Mouse (Mus musculus) stomach, embryonic 15.5 days (tissue): ENCODE measurements at regions not wholly inside any gene's neighbourhood (a gene's known extent, or its start where the extent isn't known, plus 50 kb on each side); places are given as distances from the start of the nearest gene placed in this dataset.

Experiments
- ATAC-seq: fragments of 200-750 bp; cut with Nextera tagmentation; 2 replicates; pipeline ENCODE4 v1.8.0; 2017; ENCODE audit warnings: low read depth, moderate number of reproducible peaks, moderate TSS enrichment; ENCODE audit not compliant: insufficient read depth, low FRiP score
- H3K27ac ChIP-seq: fragments of 300-500 bp; sonication (generic); 2 replicates; pipeline ENCODE4 v1.5.1; 2015; ENCODE audit warnings: mild to moderate bottlenecking, inconsistent platforms
- H3K27me3 ChIP-seq: fragments of 300-500 bp; sonication (generic); replicated peaks from 2 replicates; pipeline ENCODE4 v1.6.1; 2015; ENCODE audit warnings: inconsistent platforms
- H3K36me3 ChIP-seq: fragments of 300-500 bp; sonication (generic); 2 replicates; pipeline ENCODE4 v1.6.1; 2015; ENCODE audit warnings: inconsistent platforms
- H3K4me1 ChIP-seq: fragments of 300-500 bp; sonication (generic); 2 replicates; pipeline ENCODE4 v1.6.1; 2015; ENCODE audit warnings: inconsistent platforms
- H3K4me2 ChIP-seq: fragments of 300-500 bp; sonication (generic); 2 replicates; pipeline ENCODE4 v1.6.1; 2015; ENCODE audit warnings: mild to moderate bottlenecking, inconsistent platforms
- H3K4me3 ChIP-seq: fragments of 300-500 bp; sonication (generic); replicated peaks from 2 replicates; pipeline ENCODE4 v1.5.1; 2015; ENCODE audit warnings: inconsistent platforms
- H3K9ac ChIP-seq: fragments of 300-500 bp; sonication (generic); 2 replicates; pipeline ENCODE4 v1.6.1; 2015; ENCODE audit warnings: inconsistent platforms
- H3K9me3 ChIP-seq: fragments of 300-500 bp; sonication (generic); 2 replicates; pipeline ENCODE4 v1.6.1; 2016; ENCODE audit warnings: inconsistent platforms
- WGBS: fragments of 180-500 bp; shearing (Covaris S2); methylation state at CpG from one replicate; pipeline ENCODE4 v1.1.7; 2015; 5-methylcytosine and 5-hydroxymethylcytosine counted together

DNA sequence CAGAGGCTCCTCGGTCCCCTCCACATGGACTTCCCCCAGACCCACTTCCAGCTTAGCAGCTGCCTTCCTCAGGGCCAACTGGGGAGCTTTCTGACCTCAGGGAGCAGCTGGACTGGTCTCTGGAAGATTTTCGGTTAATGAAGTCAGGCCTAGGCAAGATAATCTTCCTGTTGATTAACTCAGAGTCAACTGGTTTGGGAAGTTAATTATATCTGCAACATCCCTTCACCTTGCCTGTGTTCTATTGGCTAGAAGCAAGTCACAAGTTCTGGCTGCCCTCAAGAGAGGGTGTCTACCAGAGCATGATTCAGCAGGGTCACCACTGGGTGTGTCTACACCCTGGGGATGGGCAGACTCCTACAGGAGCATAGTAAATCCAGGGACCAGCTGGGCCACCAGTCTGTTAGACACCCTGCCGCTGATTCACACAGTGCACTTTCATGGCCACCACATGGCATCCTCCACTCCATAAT, 53.9 kb upstream of the Maml3 start:
- Histone ChIP-seq H3K4me2 (no peak overlapping the region), H3K27ac (no peak overlapping the region), H3K4me1 (no peaks in the 10 kb centered on the region), H3K36me3 (no peaks in the 10 kb centered on the region), H3K4me3 (no peak overlapping the region), H3K9ac (no peak overlapping the region), H3K9me3 (no peaks in the 10 kb centered on the region), H3K27me3 (no peaks in the 10 kb centered on the region)
- no peak for ATAC-seq
- WGBS: 74% methylated on average over 3 of the region's 3 CpGs

DNA sequence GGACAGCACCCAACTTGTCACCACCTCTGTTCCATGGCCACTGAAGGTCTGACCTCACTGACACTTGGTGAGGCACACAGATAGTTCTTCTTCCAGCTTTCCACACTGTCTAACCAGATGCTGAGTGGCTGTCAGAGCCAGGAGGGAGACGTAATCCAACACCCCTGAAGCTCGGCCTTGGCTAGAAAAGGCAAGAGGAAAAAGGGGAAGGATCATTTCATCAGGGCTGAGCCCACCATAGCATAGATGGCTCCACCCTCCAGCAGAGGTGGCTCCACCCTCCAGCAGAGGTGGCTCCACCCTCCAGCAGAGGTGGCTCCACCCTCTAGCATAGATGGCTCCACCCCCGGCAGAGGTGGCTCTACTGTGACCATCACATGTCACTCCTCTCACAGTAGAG, 56.8 kb upstream of the Maml3 start:
- no peak overlapping the region for H3K9ac ChIP-seq
- H3K9me3 ChIP-seq: no peaks in the 10 kb centered on the region
- H3K4me1 ChIP-seq: no peaks in the 10 kb centered on the region
- H3K36me3 ChIP-seq: no peaks in the 10 kb centered on the region
- no peaks in the 10 kb centered on the region for H3K27me3 ChIP-seq
- 40% methylated on average over 3 of the region's 3 CpGs for WGBS
- no peak overlapping the region for H3K27ac ChIP-seq
- H3K4me3 ChIP-seq: no peak overlapping the region
- H3K4me2 ChIP-seq: no peak overlapping the region
- ATAC-seq: no peak; the same call in 1 of the 2 replicates

DNA sequence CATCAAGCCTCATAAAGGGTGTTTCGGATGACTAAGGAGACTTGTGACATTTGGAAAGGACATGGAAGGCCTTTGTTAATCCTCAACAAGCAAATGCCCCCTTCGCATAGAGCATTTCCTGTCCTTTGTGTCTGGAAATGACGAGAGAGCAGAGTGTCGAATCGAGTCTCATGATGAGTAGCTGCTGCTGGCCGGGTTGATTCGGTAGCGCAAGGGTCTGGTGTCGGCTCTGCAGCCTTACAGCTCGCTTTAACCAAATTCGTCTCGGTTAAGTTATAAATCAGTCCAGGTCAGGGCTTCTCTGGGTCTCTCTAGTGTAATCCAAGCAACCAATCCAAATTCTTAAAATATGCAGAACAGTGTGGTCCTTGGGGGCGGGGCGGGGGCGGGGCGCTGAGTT, 59.1 kb upstream of the Maml3 start:
- H3K27ac ChIP-seq: no peak overlapping the region

DNA sequence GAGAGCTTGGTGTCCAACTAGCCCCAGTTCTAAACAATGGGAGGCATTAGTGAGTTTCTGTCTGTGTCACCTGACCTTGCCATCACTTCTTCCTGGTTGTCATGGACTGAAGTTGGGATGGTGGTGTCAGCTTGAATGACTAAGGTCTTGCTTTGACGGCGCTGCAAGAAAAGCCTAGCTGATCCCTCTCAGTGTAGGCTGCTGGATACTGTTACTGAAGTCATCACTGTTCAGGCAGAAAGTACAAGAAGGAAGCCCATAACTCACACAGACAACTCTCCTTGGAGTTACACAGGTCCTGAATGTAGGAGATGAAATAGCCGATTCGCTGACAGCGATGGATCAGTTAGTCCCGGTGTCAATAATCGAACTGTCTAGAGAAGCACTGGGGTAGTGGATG, 62.5 kb upstream of the Maml3 start:
- Histone ChIP-seq H3K9me3 (no peaks in the 10 kb centered on the region), H3K27ac (no peak overlapping the region), H3K4me1 (no peaks in the 10 kb centered on the region), H3K4me2 (no peak overlapping the region), H3K27me3 (no peaks in the 10 kb centered on the region), H3K9ac (no peak overlapping the region), H3K36me3 (no peaks in the 10 kb centered on the region), H3K4me3 (no peak overlapping the region)
- WGBS: 90% methylated on average over 7 of the region's 7 CpGs
- no peak for ATAC-seq

More for the DNA sequence above, 59.1 kb upstream of the Maml3 start:
- H3K36me3 ChIP-seq: no peaks in the 10 kb centered on the region
- no peaks in the 10 kb centered on the region for H3K9me3 ChIP-seq
- no peaks in the 10 kb centered on the region for H3K27me3 ChIP-seq
- 55% methylated on average over 16 of the region's 16 CpGs for WGBS
- ATAC-seq: no peak
- H3K4me2 ChIP-seq: peak overlapping the region; percentile 17; the same call in 1 of the 2 replicates
- no peak overlapping the region for H3K4me3 ChIP-seq
- no peaks in the 10 kb centered on the region for H3K4me1 ChIP-seq
- no peak overlapping the region for H3K9ac ChIP-seq

DNA sequence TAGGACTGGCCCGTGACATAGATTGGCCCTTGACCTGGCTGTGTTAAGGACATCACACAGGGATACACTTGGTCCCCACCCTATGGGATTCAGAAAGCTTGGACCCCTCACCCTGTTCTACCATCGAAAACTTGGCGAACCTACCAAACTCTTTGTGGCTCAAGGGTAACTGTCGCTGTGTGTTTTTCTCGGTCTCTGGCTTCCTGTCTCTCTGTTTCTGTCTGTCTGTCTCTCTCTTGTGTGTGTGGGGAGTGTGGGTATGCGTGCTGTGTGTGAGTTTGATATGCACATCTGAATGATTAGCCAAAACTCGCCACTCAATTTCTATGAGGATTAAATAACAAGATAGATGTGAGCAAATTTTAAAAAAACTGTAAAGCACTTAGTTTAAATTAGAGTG, 66.0 kb upstream of the Maml3 start:
- Histone ChIP-seq H3K27ac (no peak overlapping the region), H3K27me3 (no peaks in the 10 kb centered on the region), H3K4me1 (no peaks in the 10 kb centered on the region), H3K4me3 (no peak overlapping the region), H3K9ac (no peak overlapping the region), H3K9me3 (no peaks in the 10 kb centered on the region), H3K36me3 (no peaks in the 10 kb centered on the region), H3K4me2 (no peak overlapping the region)
- no peak for ATAC-seq
- WGBS: 88% methylated on average over 7 of the region's 7 CpGs

DNA sequence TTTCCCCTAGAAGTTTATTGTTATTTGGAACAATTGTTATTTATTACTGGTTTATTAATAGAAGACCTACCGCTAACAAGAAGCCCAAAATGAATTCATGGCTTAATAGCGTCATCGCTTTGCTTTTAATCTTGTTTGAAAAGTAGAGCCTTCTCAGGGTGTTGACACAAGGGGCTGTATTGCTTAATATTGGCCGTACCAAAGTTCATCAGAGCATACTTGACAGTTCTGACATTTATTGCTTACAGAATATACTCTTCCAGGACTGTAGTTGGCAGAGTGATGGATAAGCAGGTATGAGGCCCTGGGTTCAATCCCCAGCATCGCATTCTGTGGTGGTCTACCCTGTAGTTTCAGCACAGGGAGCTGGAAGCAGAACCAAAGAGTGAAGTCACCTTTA, 66.4 kb upstream of the Maml3 start:
- Histone ChIP-seq H3K4me3 (no peak overlapping the region), H3K9me3 (no peaks in the 10 kb centered on the region), H3K27ac (no peak overlapping the region), H3K4me2 (no peak overlapping the region), H3K4me1 (no peaks in the 10 kb centered on the region), H3K27me3 (no peaks in the 10 kb centered on the region), H3K36me3 (no peaks in the 10 kb centered on the region), H3K9ac (no peak overlapping the region)
- no peak for ATAC-seq
- WGBS: 71% methylated on average over 5 of the region's 5 CpGs

DNA sequence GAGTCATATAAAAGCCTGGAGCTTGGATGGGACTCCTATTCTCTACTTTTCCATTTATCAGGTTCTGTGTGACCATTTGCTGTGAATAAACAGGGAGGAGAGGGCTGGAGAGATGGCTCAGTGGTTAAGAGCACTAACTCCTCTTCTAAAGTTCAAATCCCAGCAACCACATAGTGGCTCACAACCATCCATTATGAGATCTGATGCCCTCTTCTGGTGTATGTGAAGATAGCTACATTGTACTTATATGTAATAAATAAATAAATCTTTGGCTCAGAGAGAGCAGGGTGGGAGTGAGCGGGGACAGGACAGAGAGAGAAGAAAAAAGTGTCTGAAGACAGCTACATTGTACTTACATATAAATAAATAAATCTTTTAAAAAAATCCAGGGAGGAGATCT, 68.6 kb upstream of the Maml3 start:
- ATAC-seq: no peak

DNA sequence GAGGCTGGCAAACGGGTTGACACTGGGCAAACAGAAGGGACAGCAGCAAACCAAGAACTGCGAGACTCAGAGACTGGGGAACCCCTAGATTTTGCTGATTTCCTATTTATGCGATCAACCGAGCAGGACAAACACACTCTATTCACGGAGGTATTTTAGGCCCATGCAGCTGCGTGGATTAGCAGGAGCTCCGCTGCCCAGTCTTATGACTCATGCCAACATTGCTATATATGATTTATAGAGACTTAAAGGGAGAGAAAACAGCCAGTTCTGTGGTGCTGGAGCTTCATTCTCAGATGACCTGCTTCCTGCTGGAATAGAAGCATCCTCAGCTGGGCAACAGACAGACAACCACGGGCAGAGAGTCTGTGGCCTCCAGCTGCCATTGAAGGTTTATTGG, 71.2 kb upstream of the Maml3 start:
- ATAC-seq: no peak
- no peak overlapping the region for H3K9ac ChIP-seq
- no peak overlapping the region for H3K4me2 ChIP-seq
- peaks cover 25% of the 10 kb centered on the region for H3K4me1 ChIP-seq
- 54% methylated on average over 8 of the region's 8 CpGs for WGBS
- H3K9me3 ChIP-seq: no peaks in the 10 kb centered on the region
- no peak overlapping the region for H3K27ac ChIP-seq
- H3K36me3 ChIP-seq: no peaks in the 10 kb centered on the region
- H3K27me3 ChIP-seq: no peaks in the 10 kb centered on the region
- no peak overlapping the region for H3K4me3 ChIP-seq

More for the DNA sequence above, 68.6 kb upstream of the Maml3 start:
- Histone ChIP-seq H3K9ac (no peak overlapping the region), H3K4me1 (no peaks in the 10 kb centered on the region), H3K27ac (no peak overlapping the region), H3K36me3 (no peaks in the 10 kb centered on the region), H3K4me3 (no peak overlapping the region), H3K27me3 (no peaks in the 10 kb centered on the region), H3K9me3 (no peaks in the 10 kb centered on the region), H3K4me2 (no peak overlapping the region)
- 79% methylated on average over 1 of the region's 1 CpGs for WGBS

DNA sequence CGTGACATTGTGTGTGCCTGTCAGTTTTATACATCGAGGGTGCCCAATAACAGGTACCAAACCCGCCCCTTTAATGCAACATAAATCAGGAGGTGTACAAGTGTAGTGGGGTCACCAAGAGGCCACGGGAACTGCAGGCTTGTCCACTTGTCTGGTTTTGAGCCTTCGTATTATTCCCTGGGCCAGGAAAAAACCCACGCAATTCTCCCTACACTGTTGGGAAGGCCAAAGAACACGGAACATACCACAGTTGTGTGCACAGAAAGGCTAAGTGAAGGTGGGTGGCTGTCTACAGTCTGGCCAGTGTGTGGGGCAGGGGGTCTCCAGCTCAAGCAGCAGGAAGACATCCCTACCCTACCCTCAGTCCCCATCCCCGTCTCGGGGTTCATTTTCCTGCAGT, 74.0 kb upstream of the Maml3 start:
- peak overlapping the region; percentile 40; the same call in 1 of the 2 replicates for H3K4me2 ChIP-seq
- H3K4me1 ChIP-seq: peaks cover 25% of the 10 kb centered on the region
- no peak overlapping the region for H3K4me3 ChIP-seq
- no peaks in the 10 kb centered on the region for H3K36me3 ChIP-seq
- no peaks in the 10 kb centered on the region for H3K9me3 ChIP-seq
- H3K9ac ChIP-seq: no peak overlapping the region
- ATAC-seq: no peak
- no peaks in the 10 kb centered on the region for H3K27me3 ChIP-seq
- peak overlapping the region; percentile 94 for H3K27ac ChIP-seq
- WGBS: 57% methylated on average over 9 of the region's 9 CpGs

DNA sequence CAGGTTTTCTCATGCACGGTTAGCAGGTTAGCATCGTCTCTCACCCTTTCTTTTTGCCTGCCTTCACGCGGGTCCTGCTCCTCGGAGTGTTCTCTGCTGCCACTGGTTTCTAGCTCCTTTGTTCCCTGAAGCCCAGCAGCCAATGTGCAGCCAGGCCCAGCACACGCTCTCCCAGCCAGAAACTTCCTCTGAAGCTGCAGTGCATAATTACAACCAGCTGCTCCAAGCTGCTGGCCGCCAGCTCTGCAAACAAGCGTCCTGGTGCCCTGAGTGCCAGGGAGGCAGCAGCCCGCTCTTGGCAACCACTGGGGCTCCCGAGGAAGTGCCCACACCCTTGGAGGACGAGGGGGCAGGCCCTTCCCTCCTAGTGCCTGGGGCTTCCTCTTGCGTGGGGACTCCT, 74.8 kb upstream of the Maml3 start:
- 4% methylated on average over 12 of the region's 12 CpGs for WGBS
- Histone ChIP-seq H3K4me1 (peaks cover 25% of the 10 kb centered on the region), H3K27me3 (no peaks in the 10 kb centered on the region), H3K36me3 (no peaks in the 10 kb centered on the region), H3K4me2 (peak overlapping the region; percentile 40), H3K4me3 (peak overlapping the region; percentile 6; the same call in 1 of the 2 replicates), H3K27ac (peak overlapping the region; percentile 94), H3K9ac (no peak overlapping the region), H3K9me3 (no peaks in the 10 kb centered on the region)
- ATAC-seq: peak; percentile 69; the same call in 1 of the 2 replicates

DNA sequence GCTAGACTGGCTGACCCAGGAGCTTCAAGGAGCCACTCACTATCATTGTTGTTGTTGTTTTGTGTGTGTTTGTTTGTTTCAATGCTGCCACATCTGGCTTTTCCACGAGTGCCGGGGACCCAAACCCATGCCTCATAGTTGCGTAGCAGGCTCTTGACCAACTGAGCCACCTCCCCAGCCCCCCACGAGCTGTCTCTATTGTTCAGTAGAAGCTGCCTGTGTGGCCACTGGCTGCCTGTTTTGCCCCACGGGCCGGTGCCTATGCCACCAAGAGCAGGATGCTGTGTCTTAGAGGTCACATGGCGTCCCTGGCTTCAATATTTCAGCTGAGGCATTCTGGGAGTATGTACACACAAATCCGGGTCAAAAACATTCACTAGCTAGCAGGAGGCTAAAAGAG, 75.4 kb upstream of the Maml3 start:
- Histone ChIP-seq H3K4me3 (no peak overlapping the region), H3K27me3 (no peaks in the 10 kb centered on the region), H3K9me3 (no peaks in the 10 kb centered on the region), H3K27ac (peak overlapping the region; percentile 94), H3K4me1 (peaks cover 25% of the 10 kb centered on the region), H3K4me2 (peak overlapping the region; percentile 40), H3K36me3 (no peaks in the 10 kb centered on the region), H3K9ac (no peak overlapping the region)
- 53% methylated on average over 8 of the region's 8 CpGs for WGBS
- ATAC-seq: peak; percentile 3; the same call in 1 of the 2 replicates

DNA sequence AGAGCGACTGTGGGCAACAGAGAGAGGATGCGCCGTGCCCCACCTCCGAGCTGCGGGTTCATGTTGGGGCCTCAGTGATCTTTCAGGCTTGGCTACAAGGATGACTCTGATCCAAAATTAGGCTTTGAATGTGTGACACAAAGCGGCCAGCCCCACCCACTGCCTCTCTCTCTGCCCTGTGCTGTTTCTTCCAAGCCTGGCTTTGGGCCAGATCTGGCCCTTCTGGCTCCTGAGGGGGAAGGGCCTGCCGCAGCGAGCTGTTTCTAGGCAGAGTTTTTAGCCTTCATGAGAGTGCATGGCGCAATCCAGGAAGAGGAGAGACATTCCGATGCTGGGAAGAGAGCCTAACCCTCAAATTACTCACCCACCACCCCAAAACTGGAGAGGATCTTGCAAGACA, 75.9 kb upstream of the Maml3 start:
- Histone ChIP-seq H3K9ac (no peak overlapping the region), H3K4me2 (peak overlapping the region; percentile 40), H3K27me3 (no peaks in the 10 kb centered on the region), H3K36me3 (no peaks in the 10 kb centered on the region), H3K27ac (peak overlapping the region; percentile 94), H3K9me3 (no peaks in the 10 kb centered on the region), H3K4me3 (no peak overlapping the region), H3K4me1 (peaks cover 25% of the 10 kb centered on the region)
- peak; percentile 72; the same call in 1 of the 2 replicates for ATAC-seq
- 35% methylated on average over 10 of the region's 10 CpGs for WGBS
